Mouse (Mus musculus) hindbrain, postnatal 0 days (tissue): ENCODE measurements at regions not wholly inside any gene's neighbourhood (a gene's known extent, or its start where the extent isn't known, plus 50 kb on each side); places are given as distances from the start of the nearest gene placed in this dataset.

Experiments
- ATAC-seq: fragments of 200-750 bp; cut with Nextera tagmentation; 2 replicates; pipeline ENCODE4 v1.8.0; 2017; ENCODE audit warnings: mild to moderate bottlenecking, moderate TSS enrichment, moderate library complexity
- DNase-seq: peaks from one replicate; pipeline ENCODE4 v3.0.0-alpha.2; 2015; ENCODE audit warnings: low spot score
- H3K27ac ChIP-seq: fragments of 300-500 bp; sonication (generic); 2 replicates; pipeline ENCODE4 v1.5.1; 2014; ENCODE audit warnings: mild to moderate bottlenecking
- H3K27me3 ChIP-seq: fragments of 300-500 bp; sonication (generic); 2 replicates; pipeline ENCODE4 v1.6.1; 2014; ENCODE audit warnings: low read length, mixed read lengths; ENCODE audit not compliant: insufficient read depth
- H3K36me3 ChIP-seq: fragments of 300-500 bp; sonication (generic); 2 replicates; pipeline ENCODE4 v1.6.1; 2014; ENCODE audit warnings: low read length, mixed read lengths; ENCODE audit not compliant: insufficient read depth
- H3K4me1 ChIP-seq: fragments of 300-500 bp; sonication (generic); 2 replicates; pipeline ENCODE4 v1.6.1; 2014; ENCODE audit warnings: antibody characterized with exemption, low read length, mixed read lengths; ENCODE audit not compliant: insufficient read depth
- H3K4me2 ChIP-seq: fragments of 300-500 bp; sonication (generic); 2 replicates; pipeline ENCODE4 v1.6.1; 2014; ENCODE audit warnings: low read depth, mild to moderate bottlenecking, low read length, moderate library complexity, mixed read lengths
- H3K4me3 ChIP-seq: fragments of 300-500 bp; sonication (generic); 2 replicates; pipeline ENCODE4 v1.5.1; 2014; ENCODE audit warnings: low read length
- H3K9ac ChIP-seq: fragments of 300-500 bp; sonication (generic); replicated peaks from 2 replicates; pipeline ENCODE4 v1.6.1; 2014; ENCODE audit warnings: mild to moderate bottlenecking, low read length, moderate library complexity, mixed read lengths
- H3K9me3 ChIP-seq: fragments of 300-500 bp; sonication (generic); 2 replicates; pipeline ENCODE4 v1.6.1; 2016; ENCODE audit warnings: low read length, mixed read lengths
- CTCF ChIP-seq: IDR thresholded peaks from 2 replicates; pipeline ENCODE4 v1.5.1; 2016; ENCODE audit warnings: antibody characterized with exemption, control low read depth, low read depth
- WGBS: fragments of 180-500 bp; shearing (Covaris S2); extraction: QIAGEN DNeasy Blood & Tissue Kit; methylation state at CpG from one replicate; pipeline ENCODE4 v1.1.7; 2014; 5-methylcytosine and 5-hydroxymethylcytosine counted together

- no peak for DNase-seq
- Histone ChIP-seq H3K4me1 (no peaks in the 10 kb centered on the region), H3K27ac (no peak overlapping the region), H3K9me3 (no peaks in the 10 kb centered on the region), H3K36me3 (no peaks in the 10 kb centered on the region), H3K4me2 (no peak overlapping the region), H3K4me3 (no peak overlapping the region), H3K9ac (no peak overlapping the region), H3K27me3 (no peaks in the 10 kb centered on the region)
- WGBS, result 69% methylated on average over 3 of the region's 3 CpGs
- no peak for ATAC-seq
- TF ChIP-seq CTCF, result no peak
Observed at GRCm38 (mm10) chr13:80418480-80419183, 464.6 kb upstream of the Arrdc3 start.

GRCm38 (mm10) chr13:80420341-80420740 is 462.8 kb upstream of the Arrdc3 start:
- Histone ChIP-seq H3K36me3 (no peaks in the 10 kb centered on the region), H3K27ac (no peak overlapping the region), H3K4me3 (no peak overlapping the region), H3K27me3 (no peaks in the 10 kb centered on the region), H3K4me2 (no peak overlapping the region), H3K4me1 (no peaks in the 10 kb centered on the region), H3K9ac (no peak overlapping the region), H3K9me3 (no peaks in the 10 kb centered on the region)
- no peak for DNase-seq
- 85% methylated on average over 2 of the region's 2 CpGs for WGBS
- no peak for ATAC-seq
- TF ChIP-seq CTCF, result no peak
